Mouse (Mus musculus) G1E (cell line): ENCODE measurements at regions not wholly inside any gene's neighbourhood (a gene's known extent, or its start where the extent isn't known, plus 50 kb on each side); places are given as distances from the start of the nearest gene placed in this dataset.
A peak's percentile ranks its signal among the peaks of the same experiment; 100 is the strongest.

Experiments used
- ATAC-seq: 2 replicates; pipeline ENCODE4 v1.8.0; 2016; ENCODE audit warnings: mild to moderate bottlenecking; ENCODE audit not compliant: insufficient number of reproducible peaks, poor library complexity, low FRiP score, severe bottlenecking; ENCODE audit errors: extremely low read depth
- DNase-seq: peaks from one replicate; pipeline ENCODE4 v3.0.0; 2012; ENCODE audit warnings: low spot score
- H3K27me3 ChIP-seq: 2 replicates; pipeline ENCODE4 v1.6.1; 2012; ENCODE audit warnings: mild to moderate bottlenecking, low read length, inconsistent platforms; ENCODE audit not compliant: insufficient read depth
- H3K36me3 ChIP-seq: replicated peaks from 2 replicates; pipeline ENCODE3; 2012; ENCODE audit warnings: mild to moderate bottlenecking, inconsistent platforms
- H3K4me1 ChIP-seq: 2 replicates; pipeline ENCODE4 v1.6.1; 2012; ENCODE audit warnings: low read depth, low read length, inconsistent platforms, mixed read lengths; ENCODE audit not compliant: insufficient read depth
- H3K4me3 ChIP-seq: 2 replicates; pipeline ENCODE4 v1.5.1; 2012; ENCODE audit warnings: low read depth, mild to moderate bottlenecking, inconsistent platforms, low read length, moderate library complexity, mixed read lengths
- H3K9me3 ChIP-seq: replicated peaks from 2 replicates; pipeline ENCODE4 v1.6.1; 2012; ENCODE audit warnings: inconsistent platforms
- CTCF ChIP-seq: IDR thresholded peaks from 2 replicates; pipeline ENCODE4 v1.5.1; 2012; ENCODE audit warnings: low read depth, low read length, inconsistent platforms, mixed read lengths
- GATA1 ChIP-seq: IDR thresholded peaks from 2 replicates; pipeline ENCODE4 v1.6.1; 2012; ENCODE audit warnings: borderline replicate concordance, low read length, inconsistent platforms, mixed read lengths
- GATA2 ChIP-seq: IDR thresholded peaks from 2 replicates; pipeline ENCODE4 v1.6.1; 2012; ENCODE audit warnings: low read depth, low read length, inconsistent platforms, borderline replicate concordance
- POLR2AphosphoS5 ChIP-seq: IDR thresholded peaks from 2 replicates; pipeline ENCODE4 v1.6.1; 2012; ENCODE audit warnings: low read depth, low read length, inconsistent platforms; ENCODE audit not compliant: insufficient replicate concordance
- TAL1 ChIP-seq: conservative IDR thresholded peaks from 2 replicates; pipeline ENCODE4 v1.6.1; 2012; ENCODE audit warnings: low read depth, low read length, inconsistent platforms, mixed read lengths

GRCm38 (mm10) chr13:5702071-5702470, 159.2 kb upstream of the Klf6 start:
- H3K4me1 ChIP-seq, result no peaks in the 10 kb centered on the region
- DNase-seq (no peak), ATAC-seq (no peak)
- H3K36me3 ChIP-seq, result no peaks in the 10 kb centered on the region
- no peak overlapping the region for H3K4me3 ChIP-seq
- peaks cover 16% of the 10 kb centered on the region for H3K27me3 ChIP-seq
- H3K9me3 ChIP-seq, result no peaks in the 10 kb centered on the region
- TF ChIP-seq GATA1, result no peak
- no peak for TF ChIP-seq POLR2AphosphoS5
- no peak for TF ChIP-seq GATA2
- TF ChIP-seq TAL1, result no peak
- TF ChIP-seq CTCF, result no peak

GRCm38 (mm10) chr13:5704991-5705390, 156.3 kb upstream of the Klf6 start:
- Histone ChIP-seq H3K36me3 (no peaks in the 10 kb centered on the region), H3K27me3 (peaks cover 15% of the 10 kb centered on the region), H3K4me3 (no peak overlapping the region), H3K4me1 (no peaks in the 10 kb centered on the region), H3K9me3 (no peaks in the 10 kb centered on the region)
- DNase-seq (no peak), ATAC-seq (no peak)
- TF ChIP-seq CTCF (no peak), GATA2 (no peak), GATA1 (no peak), TAL1 (no peak), POLR2AphosphoS5 (no peak)

GRCm38 (mm10) chr13:5711646-5712045, 149.6 kb upstream of the Klf6 start:
- Histone ChIP-seq H3K9me3 (no peaks in the 10 kb centered on the region), H3K36me3 (no peaks in the 10 kb centered on the region), H3K27me3 (peaks cover 2% of the 10 kb centered on the region; the same call in 1 of the 2 replicates), H3K4me1 (peaks cover 29% of the 10 kb centered on the region), H3K4me3 (no peak overlapping the region)
- ATAC-seq (no peak), DNase-seq (no peak)
- no peak for TF ChIP-seq TAL1
- no peak for TF ChIP-seq GATA2
- TF ChIP-seq CTCF, result no peak

- Histone ChIP-seq H3K27me3 (peaks cover 2% of the 10 kb centered on the region; the same call in 1 of the 2 replicates), H3K4me3 (no peak overlapping the region), H3K9me3 (no peaks in the 10 kb centered on the region), H3K4me1 (peaks cover 35% of the 10 kb centered on the region), H3K36me3 (no peaks in the 10 kb centered on the region)
- ATAC-seq (no peak), DNase-seq (no peak)
- TF ChIP-seq POLR2AphosphoS5, result no peak
- no peak for TF ChIP-seq GATA1
- no peak for TF ChIP-seq CTCF
- TF ChIP-seq TAL1, result no peak
- TF ChIP-seq GATA2, result no peak
These were observed 148.0 kb upstream of the Klf6 start for GRCm38 (mm10) chr13:5713195-5713863.

- DNase-seq (no peak), ATAC-seq (0 out of 2 replicates have a peak, but pooled peaks have one; percentile 10)
- Histone ChIP-seq H3K27me3 (no peaks in the 10 kb centered on the region), H3K4me3 (peak overlapping the region; percentile 56; the same call in 1 of the 2 replicates), H3K4me1 (peaks cover 35% of the 10 kb centered on the region), H3K36me3 (no peaks in the 10 kb centered on the region), H3K9me3 (no peaks in the 10 kb centered on the region)
- TF ChIP-seq GATA1 (no peak), CTCF (no peak), GATA2 (no peak), POLR2AphosphoS5 (no peak), TAL1 (no peak)
These were observed 147.1 kb upstream of the Klf6 start for GRCm38 (mm10) chr13:5714191-5714591.

GRCm38 (mm10) chr13:5714793-5715192, 146.5 kb upstream of the Klf6 start:
- H3K36me3 ChIP-seq, result no peaks in the 10 kb centered on the region
- peak; percentile 65; the same call in 1 of the 2 replicates for ATAC-seq
- no peaks in the 10 kb centered on the region for H3K27me3 ChIP-seq
- H3K4me1 ChIP-seq, result peaks cover 35% of the 10 kb centered on the region
- DNase-seq, result no peak
- TF ChIP-seq GATA2 (no peak), TAL1 (no peak), CTCF (no peak), GATA1 (no peak), POLR2AphosphoS5 (no peak)
- no peak overlapping the region; the same call in 1 of the 2 replicates for H3K4me3 ChIP-seq
- no peaks in the 10 kb centered on the region for H3K9me3 ChIP-seq

- DNase-seq (no peak), ATAC-seq (0 out of 2 replicates have a peak, but pooled peaks have one; percentile 24)
- Histone ChIP-seq H3K27me3 (no peaks in the 10 kb centered on the region), H3K9me3 (no peaks in the 10 kb centered on the region), H3K4me1 (peaks cover 35% of the 10 kb centered on the region), H3K36me3 (no peaks in the 10 kb centered on the region), H3K4me3 (no peak overlapping the region)
- TF ChIP-seq POLR2AphosphoS5 (no peak), GATA1 (no peak), CTCF (no peak), GATA2 (no peak), TAL1 (no peak)
These were observed 144.5 kb upstream of the Klf6 start for GRCm38 (mm10) chr13:5716749-5717148.
